Mouse (Mus musculus): ENCODE results near the gene Mfge8. TPM values are rescaled to one million over a fixed set of nuclear protein-coding genes. Genes with fewer than 3 reads are reported as not detected.

Gene Mfge8
- polyA plus RNA-seq (2015; fragmentation: Nextera tagmentation; extraction: Ambion mirVana), result 166 and 192 TPM in 2 replicates

- no peak within 1 kb of the TSS for H3K27ac ChIP-seq (replicated peaks)
Measured at GRCm38 (mm10) chr7:79148711-79149266, at the start of gene Mfge8. Gene Mfge8, minus strand, starts transcription at chr7:79149060.

GRCm38 (mm10) chr7:79194560-79195413 lies 45.9 kb upstream of the Mfge8 start:
- no peak overlapping the region for H3K4me3 ChIP-seq
- no peaks in the 10 kb centered on the region for H3K27me3 ChIP-seq
- no peaks in the 10 kb centered on the region for H3K36me3 ChIP-seq
- ATAC-seq (replicated peaks), result peak; percentile 98
- H3K4me2 ChIP-seq (replicated peaks), result no peak overlapping the region
- H3K9ac ChIP-seq (replicated peaks), result no peak overlapping the region
- 27% methylated on average over 16 of the region's 16 CpGs for WGBS
- H3K9me3 ChIP-seq, result no peaks in the 10 kb centered on the region
- peaks cover 20% of the 10 kb centered on the region for H3K4me1 ChIP-seq
- peak overlapping the region; percentile 80 for H3K27ac ChIP-seq (replicated peaks)

More at GRCm38 (mm10) chr7:79148711-79149266, at the start of gene Mfge8:
- H3K4me2 ChIP-seq (replicated peaks), result peak within 1 kb of the TSS; percentile 92
- H3K4me1 ChIP-seq, result peaks cover 25% of the 10 kb centered on the region
- H3K36me3 ChIP-seq, result no peaks in the 10 kb centered on the region
- peak; percentile 94 for ATAC-seq (replicated peaks)
- no peaks in the 10 kb centered on the region for H3K9me3 ChIP-seq
- peak within 1 kb of the TSS; percentile 49 for H3K9ac ChIP-seq (replicated peaks)
- peak within 1 kb of the TSS; percentile 64 for H3K4me3 ChIP-seq
- WGBS, result under 1% methylated on average over 39 of the region's 39 CpGs
- H3K27me3 ChIP-seq, result no peaks in the 10 kb centered on the region

- Histone ChIP-seq H3K27ac (replicated peaks) (peak overlapping the region; percentile 80), H3K4me1 (peaks cover 22% of the 10 kb centered on the region), H3K4me3 (no peak overlapping the region), H3K36me3 (no peaks in the 10 kb centered on the region), H3K4me2 (replicated peaks) (no peak overlapping the region), H3K9me3 (no peaks in the 10 kb centered on the region), H3K27me3 (no peaks in the 10 kb centered on the region), H3K9ac (replicated peaks) (no peak overlapping the region)
- no peak for ATAC-seq (replicated peaks)
- WGBS, result 63% methylated on average over 5 of the region's 5 CpGs
Measured at GRCm38 (mm10) chr7:79193936-79194335, 45.1 kb upstream of the Mfge8 start.

DNA sequence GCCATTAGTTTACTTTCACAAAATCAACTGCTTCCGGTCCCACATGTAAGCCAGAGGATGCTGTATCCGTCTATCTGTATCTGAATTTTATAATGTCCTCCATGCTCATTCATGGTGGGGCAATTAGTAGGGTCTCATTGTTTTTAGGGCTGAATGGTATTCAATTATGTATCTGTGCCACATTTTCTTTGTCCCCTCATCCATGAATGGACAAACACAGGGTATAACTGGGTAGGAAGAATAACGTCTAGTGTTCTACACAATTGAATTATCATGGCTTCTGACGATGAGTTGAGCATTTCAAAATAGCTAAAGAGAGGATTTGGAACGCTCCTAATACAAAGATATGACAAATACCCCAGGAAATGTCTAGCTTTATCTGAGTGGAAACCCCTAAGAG lies 42.6 kb upstream of the Mfge8 start:
- WGBS, result 41% methylated on average over 5 of the region's 5 CpGs
- no peak for ATAC-seq (replicated peaks)
- no peak overlapping the region for H3K27ac ChIP-seq (replicated peaks)

DNA sequence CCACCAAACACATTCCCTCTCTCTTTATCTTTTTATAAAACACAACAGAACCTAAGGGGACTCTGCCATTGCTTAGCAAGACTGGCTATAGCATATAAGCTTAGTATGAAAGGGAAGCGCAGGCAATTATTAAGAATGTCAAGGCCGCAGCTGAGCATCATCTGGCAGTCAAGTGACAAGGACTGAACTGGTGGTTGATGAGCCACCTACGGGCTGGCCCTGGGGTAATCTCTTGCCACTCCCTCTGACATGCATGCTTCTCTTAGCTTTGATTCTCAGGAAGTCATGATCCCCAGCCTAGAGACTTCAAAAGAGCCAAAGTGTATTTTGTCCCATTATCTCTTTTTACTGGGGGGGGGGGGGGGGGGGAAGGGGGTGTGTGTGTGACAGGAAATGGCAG lies 41.7 kb upstream of the Mfge8 start:
- no peak overlapping the region for H3K27ac ChIP-seq (replicated peaks)
- no peak for ATAC-seq (replicated peaks)
- no peaks in the 10 kb centered on the region for H3K27me3 ChIP-seq
- no peak overlapping the region for H3K4me2 ChIP-seq (replicated peaks)
- H3K9me3 ChIP-seq, result no peaks in the 10 kb centered on the region
- 47% methylated on average over 3 of the region's 3 CpGs for WGBS
- H3K36me3 ChIP-seq, result no peaks in the 10 kb centered on the region
- no peak overlapping the region for H3K9ac ChIP-seq (replicated peaks)
- H3K4me3 ChIP-seq, result no peak overlapping the region
- H3K4me1 ChIP-seq, result peaks cover 22% of the 10 kb centered on the region

More for the DNA sequence above, 42.6 kb upstream of the Mfge8 start:
- Histone ChIP-seq H3K4me2 (replicated peaks) (no peak overlapping the region), H3K9ac (replicated peaks) (no peak overlapping the region), H3K9me3 (no peaks in the 10 kb centered on the region), H3K4me1 (peaks cover 22% of the 10 kb centered on the region), H3K36me3 (no peaks in the 10 kb centered on the region), H3K4me3 (no peak overlapping the region), H3K27me3 (no peaks in the 10 kb centered on the region)

DNA sequence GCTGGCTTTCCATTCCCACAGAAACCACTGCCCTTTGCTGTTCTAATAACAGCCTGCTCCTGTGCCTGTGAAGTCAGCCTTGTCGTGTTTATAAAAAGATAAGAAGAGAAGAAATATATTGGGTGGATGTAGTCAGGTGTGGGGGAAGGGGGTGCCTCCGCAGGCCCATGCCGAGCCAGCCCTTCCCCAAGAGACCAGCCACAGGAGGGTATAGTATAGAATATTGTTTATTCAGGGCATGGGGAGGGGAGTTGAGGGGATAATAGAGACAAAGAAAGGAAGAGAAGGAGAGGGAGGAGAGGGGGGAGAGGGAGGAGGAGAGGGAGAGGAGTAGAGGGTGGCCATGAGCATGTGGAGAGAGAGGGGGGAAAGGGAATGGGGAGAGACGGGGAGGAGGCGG lies 40.4 kb upstream of the Mfge8 start:
- Histone ChIP-seq H3K4me2 (replicated peaks) (no peak overlapping the region), H3K4me1 (peaks cover 9% of the 10 kb centered on the region; the same call in 1 of the 2 replicates), H3K9me3 (no peaks in the 10 kb centered on the region), H3K36me3 (no peaks in the 10 kb centered on the region), H3K27me3 (no peaks in the 10 kb centered on the region), H3K9ac (replicated peaks) (no peak overlapping the region), H3K4me3 (no peak overlapping the region), H3K27ac (replicated peaks) (no peak overlapping the region)
- WGBS, result 20% methylated on average over 3 of the region's 5 CpGs
- 0 out of 2 replicates have a peak, but pooled peaks have one; percentile 26 for ATAC-seq (replicated peaks)

GRCm38 (mm10) chr7:79187591-79187990 lies 38.7 kb upstream of the Mfge8 start:
- Histone ChIP-seq H3K36me3 (no peaks in the 10 kb centered on the region), H3K9ac (replicated peaks) (no peak overlapping the region), H3K4me2 (replicated peaks) (no peak overlapping the region), H3K9me3 (no peaks in the 10 kb centered on the region), H3K27me3 (no peaks in the 10 kb centered on the region), H3K4me1 (peaks cover 8% of the 10 kb centered on the region; the same call in 1 of the 2 replicates), H3K4me3 (no peak overlapping the region), H3K27ac (replicated peaks) (no peak overlapping the region)
- ATAC-seq (replicated peaks), result no peak
- 96% methylated on average over 2 of the region's 2 CpGs for WGBS

GRCm38 (mm10) chr7:79183417-79183816 lies 34.6 kb upstream of the Mfge8 start:
- H3K4me2 ChIP-seq (replicated peaks), result no peak overlapping the region
- H3K27me3 ChIP-seq, result no peaks in the 10 kb centered on the region
- no peaks in the 10 kb centered on the region for H3K9me3 ChIP-seq
- H3K4me3 ChIP-seq, result no peak overlapping the region
- no peak for ATAC-seq (replicated peaks)
- no peaks in the 10 kb centered on the region for H3K4me1 ChIP-seq
- WGBS, result 40% methylated on average over 1 of the region's 1 CpGs
- H3K27ac ChIP-seq (replicated peaks), result no peak overlapping the region
- H3K9ac ChIP-seq (replicated peaks), result no peak overlapping the region
- H3K36me3 ChIP-seq, result no peaks in the 10 kb centered on the region

GRCm38 (mm10) chr7:79173800-79174199 lies 24.9 kb upstream of the Mfge8 start:
- Histone ChIP-seq H3K4me1 (no peaks in the 10 kb centered on the region), H3K27me3 (no peaks in the 10 kb centered on the region), H3K4me3 (no peak overlapping the region), H3K9ac (replicated peaks) (no peak overlapping the region), H3K36me3 (no peaks in the 10 kb centered on the region), H3K9me3 (no peaks in the 10 kb centered on the region), H3K27ac (replicated peaks) (no peak overlapping the region), H3K4me2 (replicated peaks) (no peak overlapping the region)
- WGBS, result 89% methylated on average over 3 of the region's 3 CpGs
- ATAC-seq (replicated peaks), result no peak

DNA sequence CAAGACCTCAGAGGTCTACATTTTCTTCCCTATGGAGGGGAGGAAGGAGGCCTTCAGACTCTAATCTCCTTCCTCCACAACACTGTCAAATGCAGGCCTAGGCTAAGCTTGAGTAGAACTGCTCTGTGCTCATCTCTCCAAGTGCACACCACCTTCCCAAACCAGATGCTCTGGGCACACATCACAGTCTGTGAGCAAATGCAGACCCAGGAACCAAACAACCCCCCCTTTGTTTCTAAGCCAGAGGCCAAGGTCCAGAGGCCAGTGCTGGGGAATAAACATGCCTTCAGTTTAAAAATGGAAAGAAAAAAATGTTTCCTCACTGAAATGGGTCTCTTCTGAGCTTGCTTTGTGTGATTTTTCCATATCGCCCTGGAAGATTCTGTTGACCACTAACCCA lies 22.9 kb upstream of the Mfge8 start:
- 82% methylated on average over 1 of the region's 1 CpGs for WGBS
- no peak overlapping the region for H3K4me2 ChIP-seq (replicated peaks)
- no peaks in the 10 kb centered on the region for H3K36me3 ChIP-seq
- no peaks in the 10 kb centered on the region for H3K27me3 ChIP-seq
- H3K27ac ChIP-seq (replicated peaks), result no peak overlapping the region
- H3K9ac ChIP-seq (replicated peaks), result no peak overlapping the region
- ATAC-seq (replicated peaks), result no peak
- no peaks in the 10 kb centered on the region for H3K4me1 ChIP-seq
- no peaks in the 10 kb centered on the region for H3K9me3 ChIP-seq
- no peak overlapping the region for H3K4me3 ChIP-seq

GRCm38 (mm10) chr7:79167006-79167562 lies 18.2 kb upstream of the Mfge8 start:
- no peak overlapping the region for H3K27ac ChIP-seq (replicated peaks)
- H3K9ac ChIP-seq (replicated peaks), result no peak overlapping the region
- H3K27me3 ChIP-seq, result no peaks in the 10 kb centered on the region
- WGBS, result 55% methylated on average over 14 of the region's 14 CpGs
- H3K4me1 ChIP-seq, result no peaks in the 10 kb centered on the region
- H3K36me3 ChIP-seq, result no peaks in the 10 kb centered on the region
- no peaks in the 10 kb centered on the region for H3K9me3 ChIP-seq
- ATAC-seq (replicated peaks), result no peak
- H3K4me2 ChIP-seq (replicated peaks), result no peak overlapping the region
- no peak overlapping the region for H3K4me3 ChIP-seq

DNA sequence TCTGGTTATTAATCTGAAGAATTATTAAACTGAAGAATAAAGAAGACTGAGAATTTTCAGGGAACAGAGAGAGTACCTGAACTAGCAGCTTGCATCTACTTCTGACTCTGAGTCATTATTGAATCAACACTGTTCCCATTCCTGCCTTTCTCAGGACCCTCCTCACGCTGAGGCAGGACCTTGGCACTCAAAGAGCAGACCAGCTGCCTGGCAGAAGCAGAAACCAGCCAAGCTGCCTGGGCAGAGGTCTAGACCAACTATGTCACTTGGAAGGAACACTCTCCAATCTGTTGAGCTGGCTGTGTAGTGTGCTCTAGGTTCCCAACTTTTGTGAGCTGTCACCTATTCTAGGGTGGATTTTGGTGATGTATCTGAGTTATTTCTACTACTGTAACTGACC lies 10.5 kb upstream of the Mfge8 start:
- Histone ChIP-seq H3K9me3 (no peaks in the 10 kb centered on the region), H3K27ac (replicated peaks) (no peak overlapping the region), H3K4me2 (replicated peaks) (no peak overlapping the region), H3K9ac (replicated peaks) (no peak overlapping the region), H3K4me3 (no peak overlapping the region), H3K27me3 (no peaks in the 10 kb centered on the region), H3K4me1 (no peaks in the 10 kb centered on the region), H3K36me3 (no peaks in the 10 kb centered on the region)
- no peak for ATAC-seq (replicated peaks)
- 59% methylated on average over 1 of the region's 1 CpGs for WGBS
